Mouse (Mus musculus) gastrocnemius, adult 18-20 months (tissue): ENCODE results near the gene Bcl2a1b. TPM values are rescaled to one million over a fixed set of nuclear protein-coding genes. Genes with fewer than 3 reads are reported as not detected.
"Not testable (repeated sequence)": the region's sequence is repeated elsewhere in the genome, so short reads cannot be mapped to it uniquely, and the experiment has no call there.

Experiments used
- DNase-seq: peaks from one replicate; pipeline ENCODE4 v3.0.0; 2021; ENCODE audit warnings: low spot score
- long read RNA-seq, 2 experiments: library from polyadenylated mRNA; stranded (forward); transcript quantifications; one replicate each; pipeline ENCODE4 v2.0.0; 2021
- total RNA-seq, 2 experiments: library from RNA; stranded (reverse); gene quantifications; 2 replicates each; pipeline ENCODE4 v1.2.3; 2021

Gene Bcl2a1b
- not detected for total RNA-seq
- long read RNA-seq, experiment 1: 0 reads
- long read RNA-seq, experiment 2: 0 reads

- not testable (repeated sequence) for DNase-seq
Observed at GRCm38 (mm10) chr9:89198969-89199416, at the start of gene Bcl2a1b, which contains the start of gene Gm29094. TSS of gene Bcl2a1b (plus strand) at chr9:89199209. TSS of gene Gm29094 (plus strand) at chr9:89199379.

DNA sequence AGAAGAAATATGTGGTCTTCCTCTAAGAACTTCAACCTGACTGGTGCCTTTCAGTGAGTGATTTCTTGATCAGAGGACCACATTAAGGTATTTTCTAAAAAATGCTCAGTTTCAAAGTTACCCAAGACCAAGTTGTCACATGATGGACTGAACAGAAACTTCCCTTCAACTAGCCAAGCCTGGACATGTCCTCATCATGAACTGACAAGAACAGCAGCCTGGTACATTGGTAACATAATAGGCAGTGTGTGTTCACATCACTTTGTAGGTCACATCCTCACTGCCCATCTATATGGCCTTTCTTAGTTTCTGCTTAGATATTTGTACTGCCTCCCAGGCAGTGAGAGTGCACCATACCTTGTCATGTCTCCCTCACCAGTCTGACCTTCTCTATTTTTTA is 26.5 kb upstream of the Bcl2a1b start:
- not testable (repeated sequence) for DNase-seq

DNA sequence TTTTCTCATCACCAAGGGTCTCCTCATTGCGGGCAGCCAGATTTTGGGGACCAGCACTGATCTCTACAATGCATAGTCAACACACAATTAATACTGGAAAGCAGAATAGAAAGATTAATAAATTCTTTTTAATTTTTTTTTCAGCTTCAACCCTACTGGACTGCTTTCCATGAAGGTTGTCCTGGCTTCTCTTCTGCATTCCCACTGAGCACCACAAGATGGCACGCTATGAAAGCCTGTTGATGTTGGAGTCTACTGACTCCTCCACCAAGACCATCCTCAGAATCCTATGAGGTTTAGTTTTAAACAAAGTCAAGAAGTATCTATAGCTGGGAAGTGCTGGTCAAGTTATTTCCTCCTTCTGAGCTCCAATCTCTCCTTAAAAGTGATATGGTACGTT is 20.2 kb upstream of the Bcl2a1b start:
- DNase-seq: peak; percentile 55

DNA sequence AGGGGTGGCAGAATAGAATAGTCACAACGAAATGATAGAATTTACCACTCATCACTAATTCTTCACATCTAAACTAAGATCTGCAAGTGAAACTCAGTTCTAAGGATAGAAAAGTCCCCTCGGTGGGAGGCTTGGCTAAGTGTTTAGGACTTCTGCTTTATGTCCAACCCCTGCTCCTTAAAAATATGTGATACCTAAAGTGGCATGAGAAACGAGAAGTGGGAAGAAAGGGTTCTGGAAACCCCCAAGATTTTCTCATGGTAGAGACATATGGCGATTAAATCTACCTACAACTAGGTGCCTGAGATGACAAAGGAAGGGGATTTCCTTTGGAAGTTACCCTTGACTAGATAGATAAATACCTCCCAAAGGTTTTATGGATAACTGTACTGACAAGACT is 19.5 kb upstream of the Bcl2a1b start:
- DNase-seq: not testable (repeated sequence)

- DNase-seq: not testable (repeated sequence)
Observed at GRCm38 (mm10) chr9:89187006-89187405, 12.0 kb upstream of the Bcl2a1b start.

- DNase-seq: not testable (repeated sequence)
Observed at GRCm38 (mm10) chr9:89195483-89195882, 3.5 kb upstream of the Bcl2a1b start.

- not testable (repeated sequence) for DNase-seq
Observed at GRCm38 (mm10) chr9:89197509-89197908, 1.5 kb upstream of the Bcl2a1b start.

- DNase-seq: not testable (repeated sequence)
Observed at GRCm38 (mm10) chr9:89198349-89198748, 660 bp upstream of the Bcl2a1b start.

DNA sequence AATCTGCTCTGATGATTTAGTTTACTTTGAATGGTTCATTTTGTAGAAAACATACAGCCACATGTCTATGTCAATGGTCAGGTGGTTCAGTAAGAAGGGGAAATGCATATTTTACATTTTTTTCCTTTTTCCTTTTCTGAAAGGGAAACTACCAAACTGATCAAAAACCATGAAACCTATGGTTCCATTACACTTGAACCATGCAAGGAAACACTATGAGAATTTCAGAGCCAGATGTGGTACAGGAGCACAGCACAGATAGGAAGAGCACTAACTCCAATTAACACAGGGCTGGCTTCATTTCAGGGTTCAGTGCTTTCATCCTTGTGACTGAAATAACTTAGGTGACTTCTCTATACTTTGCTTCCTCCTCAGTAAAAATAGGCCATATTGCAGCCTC is 3.2 kb downstream of the Bcl2a1b start:
- not testable (repeated sequence) for DNase-seq

DNA sequence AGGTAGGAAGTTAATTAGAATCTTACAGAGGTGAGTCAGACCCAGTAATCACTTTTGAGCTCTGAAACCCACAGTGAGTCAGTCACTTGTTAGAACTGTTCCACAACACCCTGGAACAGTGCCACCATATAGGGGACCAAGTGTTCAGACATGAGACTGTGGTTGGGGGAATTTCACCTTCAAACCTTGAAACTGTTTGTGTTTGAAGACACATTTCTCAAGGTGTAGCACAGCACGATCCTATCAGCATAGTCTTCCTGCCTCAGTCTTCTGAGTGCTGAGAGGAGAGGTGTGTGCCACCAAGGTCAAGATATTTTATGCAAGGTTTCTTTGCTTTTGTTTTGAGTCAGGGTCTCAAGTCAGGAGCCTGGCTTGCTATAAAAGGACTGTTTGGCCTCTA is 9.9 kb downstream of the Bcl2a1b start:
- DNase-seq: not testable (repeated sequence)

GRCm38 (mm10) chr9:89210353-89211064 is 11.5 kb downstream of the Bcl2a1b start, which contains the start of gene Mthfs:
TSS of gene Mthfs (plus strand) at chr9:89210676.
- DNase-seq: not testable (repeated sequence)

DNA sequence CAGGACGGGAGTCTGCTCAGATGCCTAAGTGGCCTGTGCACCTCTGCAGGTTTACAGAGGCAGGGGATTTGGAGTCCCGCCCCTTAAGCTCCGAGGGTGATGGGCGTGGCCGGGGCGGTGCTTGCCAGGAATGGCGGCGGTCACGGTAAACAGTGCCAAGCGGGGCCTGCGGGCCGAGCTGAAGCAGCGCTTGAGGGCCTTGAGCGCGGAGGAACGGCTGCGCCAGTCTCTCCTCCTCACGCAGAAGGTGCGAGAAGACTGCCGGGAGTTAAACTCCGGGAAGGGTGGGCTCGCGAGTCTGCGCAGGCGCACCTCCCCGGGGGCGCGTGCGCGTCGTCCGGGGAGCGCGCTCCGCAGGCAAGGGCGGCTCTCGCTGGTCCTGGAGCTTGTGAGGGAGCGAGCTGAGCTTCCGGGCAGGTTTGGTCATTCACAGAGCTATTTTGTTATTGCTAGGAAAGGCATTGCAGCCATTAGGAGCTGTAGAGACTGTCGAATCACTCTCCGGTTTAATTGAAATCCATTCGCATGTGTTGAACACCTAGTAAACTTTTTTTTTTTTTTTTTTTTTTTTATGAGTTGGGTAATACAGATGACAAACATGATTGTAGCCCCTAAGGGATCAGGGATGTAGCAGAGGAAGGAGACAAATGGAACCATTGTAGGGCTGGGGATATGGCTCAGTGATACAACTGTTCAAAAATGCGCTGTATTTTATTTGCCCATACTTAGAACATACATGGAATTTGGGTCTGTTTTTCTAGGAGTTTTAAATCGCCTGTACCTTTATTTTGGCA is 12.3 kb downstream of the Bcl2a1b start:
- peak; percentile 85 for DNase-seq

DNA sequence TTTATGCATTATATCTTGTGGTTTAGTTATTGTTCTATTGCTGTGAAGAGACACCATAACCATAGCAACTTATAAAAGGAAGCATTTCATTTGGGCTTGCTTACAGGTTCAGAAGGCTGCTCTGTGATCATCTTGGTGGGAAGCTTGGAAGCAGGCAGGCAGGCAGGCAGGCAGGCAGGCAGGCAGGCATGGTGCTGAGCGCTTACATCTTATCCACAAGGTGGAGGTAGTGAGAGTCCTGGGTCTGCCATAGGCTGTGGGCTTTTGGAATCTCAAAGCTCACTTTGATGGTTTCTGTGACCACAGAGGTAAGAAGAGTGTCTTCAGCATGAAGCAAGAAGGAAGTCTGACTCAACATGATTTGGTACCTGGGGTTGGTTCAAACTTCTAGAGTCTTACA is 13.4 kb downstream of the Bcl2a1b start:
- DNase-seq: not testable (repeated sequence)

- DNase-seq: not testable (repeated sequence)
Observed at GRCm38 (mm10) chr9:89218174-89218573, 19.2 kb downstream of the Bcl2a1b start.

- DNase-seq: not testable (repeated sequence)
Observed at GRCm38 (mm10) chr9:89219668-89220067, 20.7 kb downstream of the Bcl2a1b start.

DNA sequence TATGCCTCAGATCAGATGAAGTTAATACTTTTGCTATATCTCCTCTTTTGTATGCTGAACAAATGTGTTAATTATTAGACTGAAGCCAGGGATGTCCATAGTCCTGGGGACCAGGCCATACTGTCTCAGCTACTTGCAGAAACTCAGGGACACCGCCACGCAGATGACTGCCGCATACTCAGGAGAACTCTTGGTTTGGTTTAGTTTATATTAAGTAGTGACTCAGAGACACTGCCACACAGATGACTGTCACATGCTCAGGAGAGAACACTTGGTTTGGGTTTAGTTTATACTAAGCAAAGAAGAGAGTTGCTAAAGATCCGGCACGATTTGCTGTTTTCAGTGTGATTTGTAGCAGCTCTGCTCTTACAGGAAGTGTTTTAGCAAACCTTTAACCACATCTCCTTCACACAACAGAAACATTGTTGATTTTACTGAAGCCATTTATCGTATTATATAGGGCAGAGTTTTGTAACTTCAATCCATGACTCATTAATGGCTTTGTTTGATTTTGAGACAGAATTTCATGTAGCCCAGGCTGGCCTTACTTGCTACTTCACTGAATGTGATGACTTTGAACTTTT is 21.8 kb downstream of the Bcl2a1b start:
- DNase-seq: not testable (repeated sequence)

DNA sequence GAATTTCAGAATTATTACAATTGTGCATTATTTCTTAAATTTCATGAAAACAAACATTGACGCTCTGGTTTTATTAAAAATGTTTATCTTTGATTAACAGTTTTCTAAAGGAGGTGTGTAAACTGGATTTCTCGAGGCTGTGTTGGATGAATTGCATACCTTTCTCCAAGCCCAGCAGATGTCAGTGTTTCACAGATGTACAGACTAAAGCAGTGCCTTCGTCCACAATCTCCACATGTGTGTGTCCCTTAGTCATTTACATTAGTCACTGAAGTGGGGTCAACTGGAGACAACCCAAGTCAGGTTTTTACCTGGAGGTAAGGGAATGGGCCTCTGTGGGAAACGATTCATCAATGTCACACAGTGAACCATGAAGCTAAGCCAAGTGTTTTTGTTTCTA is 27.1 kb downstream of the Bcl2a1b start:
- no peak for DNase-seq

- no peak for DNase-seq
Observed at GRCm38 (mm10) chr9:89228122-89228521, 29.1 kb downstream of the Bcl2a1b start.

GRCm38 (mm10) chr9:89230897-89231497 is 32.0 kb downstream of the Bcl2a1b start:
- not testable (repeated sequence) for DNase-seq

DNA sequence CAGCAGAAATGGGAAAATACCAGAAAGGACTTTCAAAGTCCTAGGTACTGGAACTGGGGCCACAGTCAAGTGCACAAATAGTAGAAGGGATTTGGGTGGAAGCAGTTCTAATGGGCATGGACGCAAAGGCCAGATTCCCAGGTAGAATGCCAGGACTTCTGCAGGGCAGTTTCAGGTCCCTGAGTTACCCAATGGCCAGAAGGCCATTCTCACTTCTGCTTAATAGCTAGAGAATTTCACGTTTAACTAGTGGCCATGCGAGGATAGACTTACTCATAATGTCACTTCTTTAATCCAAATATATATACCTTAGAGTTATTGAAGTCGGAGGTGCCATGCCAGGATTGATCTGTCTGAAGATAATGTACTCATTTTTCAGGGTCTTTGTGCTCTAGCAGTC is 38.1 kb downstream of the Bcl2a1b start:
- DNase-seq: not testable (repeated sequence)

DNA sequence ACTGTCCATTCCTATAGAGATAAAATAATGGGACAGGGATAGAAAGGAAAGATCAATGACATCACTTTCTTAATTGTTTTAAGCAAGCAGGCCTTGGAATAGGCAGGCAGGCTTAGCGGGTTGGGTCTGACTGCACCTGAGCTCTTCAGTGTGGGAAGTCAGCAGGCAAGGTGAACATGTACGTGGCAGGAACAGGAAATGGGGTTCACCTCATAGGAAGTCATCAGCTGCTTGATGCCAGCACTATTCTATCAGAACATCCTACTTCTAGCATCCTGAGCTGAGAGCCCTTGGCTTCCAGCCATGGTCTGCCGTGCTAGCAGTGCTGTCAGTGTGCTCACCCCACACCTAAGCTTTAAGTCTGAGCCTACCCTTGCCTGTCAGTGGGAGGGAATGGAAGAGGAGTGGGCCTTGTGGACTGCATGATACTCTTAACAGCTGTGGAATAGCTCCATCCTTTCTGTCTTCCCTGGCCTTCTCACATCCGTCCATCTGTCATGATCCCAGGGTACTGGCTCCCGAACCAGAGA is 40.0 kb downstream of the Bcl2a1b start:
- not testable (repeated sequence) for DNase-seq
